Mouse (Mus musculus): Measurements from ENCODE around the gene Fam167b.

DNA sequence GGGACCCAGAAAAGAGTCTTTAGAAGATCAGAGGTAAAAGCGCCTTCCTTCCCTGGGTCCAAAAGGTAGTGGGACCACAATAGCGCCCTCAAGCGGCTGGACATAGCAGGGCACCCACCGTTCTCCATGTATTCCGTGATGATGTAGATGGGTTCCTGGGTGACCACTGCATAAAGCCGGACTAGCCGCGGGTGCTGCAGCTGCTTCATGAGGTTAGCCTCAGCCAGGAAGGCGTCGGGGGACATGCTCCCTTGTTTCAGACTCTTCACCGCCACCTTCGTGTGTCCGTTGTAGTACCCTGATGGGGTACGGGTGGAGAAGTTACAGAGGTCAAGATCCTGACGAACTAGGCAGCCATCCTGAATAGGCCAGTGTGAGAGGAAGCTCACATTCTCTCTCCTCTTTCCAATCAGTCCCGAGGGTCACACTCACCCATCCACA, 22.9 kb downstream of the Fam167b start:
- peak; percentile 53; the same call in 1 of the 2 replicates for TF ChIP-seq CTCF (IDR thresholded peaks at IDR 0.05; ENCODE audit: borderline replicate concordance, insufficient read depth, low read length)
- no peak for TF ChIP-seq POLR2A (IDR thresholded peaks at IDR 0.05; ENCODE audit: low read depth, low read length)
